Mouse (Mus musculus) bone marrow, adult 2 months (tissue): Measurements from ENCODE around the gene Tm6sf1.

Experiments used
- CTCF ChIP-seq: fragments of 200-500 bp; IDR thresholded peaks from 2 replicates; pipeline ENCODE4 v1.5.1; 2011; ENCODE audit warnings: low read length, control low read depth; ENCODE audit not compliant: control insufficient read depth, insufficient read depth
- POLR2A ChIP-seq: fragments of 200-500 bp; IDR thresholded peaks from 2 replicates; pipeline ENCODE4 v1.6.1; 2011; ENCODE audit warnings: low read depth, mild to moderate bottlenecking, control low read depth, low read length, borderline replicate concordance; ENCODE audit not compliant: control insufficient read depth

GRCm38 (mm10) chr7:81854568-81855307 is 4.1 kb upstream of the Tm6sf1 start:
- no peak for TF ChIP-seq CTCF
- TF ChIP-seq POLR2A: no peak
